Mouse (Mus musculus): ENCODE data around the gene Cdk7. TPM values are rescaled to one million over a fixed set of nuclear protein-coding genes. Genes with fewer than 3 reads are reported as not detected.
A peak's percentile ranks its signal among the peaks of the same experiment; 100 is the strongest.

The Cdk7 gene
- polyA plus RNA-seq, 1 experiment from 2014 or later, result 116 TPM

GRCm38 (mm10) chr13:100706206-100706605 is 24.5 kb downstream of the Cdk7 start:
- H3K36me3 ChIP-seq, result peaks cover 98% of the 10 kb centered on the region
- WGBS, result 96% methylated on average over 7 of the region's 7 CpGs
- H3K27ac ChIP-seq, result no peak overlapping the region
- DNase-seq (ENCODE audit: low spot score), result no peak
- no peaks in the 10 kb centered on the region for H3K9me3 ChIP-seq (replicated peaks)
- no peaks in the 10 kb centered on the region for H3K4me1 ChIP-seq
- no peaks in the 10 kb centered on the region for H3K27me3 ChIP-seq (ENCODE audit: low read depth, poor library complexity, severe bottlenecking)
- no peak overlapping the region for H3K4me3 ChIP-seq

GRCm38 (mm10) chr13:100703468-100703867 is 27.3 kb downstream of the Cdk7 start:
- H3K27me3 ChIP-seq (ENCODE audit: low read depth, poor library complexity, severe bottlenecking), result no peaks in the 10 kb centered on the region
- no peak for DNase-seq (ENCODE audit: low spot score)
- H3K27ac ChIP-seq, result no peak overlapping the region
- WGBS, result 98% methylated on average over 2 of the region's 2 CpGs
- no peak overlapping the region for H3K4me3 ChIP-seq
- H3K9me3 ChIP-seq (replicated peaks), result no peaks in the 10 kb centered on the region
- peaks cover 98% of the 10 kb centered on the region for H3K36me3 ChIP-seq
- H3K4me1 ChIP-seq, result no peaks in the 10 kb centered on the region

GRCm38 (mm10) chr13:100698866-100699265 is 31.9 kb downstream of the Cdk7 start:
- H3K4me1 ChIP-seq, result no peaks in the 10 kb centered on the region
- H3K27ac ChIP-seq, result no peak overlapping the region
- no peak for DNase-seq (ENCODE audit: low spot score)
- 96% methylated on average over 10 of the region's 10 CpGs for WGBS
- H3K4me3 ChIP-seq, result no peak overlapping the region
- H3K36me3 ChIP-seq, result peaks cover 85% of the 10 kb centered on the region
- no peaks in the 10 kb centered on the region for H3K27me3 ChIP-seq (ENCODE audit: low read depth, poor library complexity, severe bottlenecking)
- H3K9me3 ChIP-seq (replicated peaks), result no peaks in the 10 kb centered on the region

- Histone ChIP-seq H3K4me3 (no peak overlapping the region), H3K9me3 (replicated peaks) (no peaks in the 10 kb centered on the region), H3K27me3 (ENCODE audit: low read depth, poor library complexity, severe bottlenecking) (no peaks in the 10 kb centered on the region), H3K27ac (no peak overlapping the region), H3K36me3 (peaks cover 72% of the 10 kb centered on the region), H3K4me1 (no peaks in the 10 kb centered on the region)
- DNase-seq (ENCODE audit: low spot score), result no peak
- WGBS, result 97% methylated on average over 3 of the region's 3 CpGs
Observed at GRCm38 (mm10) chr13:100697541-100697940, 33.2 kb downstream of the Cdk7 start.

GRCm38 (mm10) chr13:100687513-100687912 is 43.2 kb downstream of the Cdk7 start:
- Histone ChIP-seq H3K4me1 (no peaks in the 10 kb centered on the region), H3K4me3 (no peak overlapping the region), H3K27me3 (ENCODE audit: low read depth, poor library complexity, severe bottlenecking) (no peaks in the 10 kb centered on the region), H3K27ac (no peak overlapping the region), H3K36me3 (no peaks in the 10 kb centered on the region; the same call in 1 of the 2 replicates), H3K9me3 (replicated peaks) (no peaks in the 10 kb centered on the region)
- WGBS, result 63% methylated on average over 7 of the region's 7 CpGs
- DNase-seq (ENCODE audit: low spot score), result no peak

GRCm38 (mm10) chr13:100684355-100684754 is 46.4 kb downstream of the Cdk7 start:
- no peak for DNase-seq (ENCODE audit: low spot score)
- 76% methylated on average over 2 of the region's 2 CpGs for WGBS
- H3K9me3 ChIP-seq (replicated peaks), result no peaks in the 10 kb centered on the region
- H3K4me3 ChIP-seq, result no peak overlapping the region
- no peaks in the 10 kb centered on the region for H3K4me1 ChIP-seq
- H3K27me3 ChIP-seq (ENCODE audit: low read depth, poor library complexity, severe bottlenecking), result no peaks in the 10 kb centered on the region
- H3K36me3 ChIP-seq, result no peaks in the 10 kb centered on the region
- no peak overlapping the region for H3K27ac ChIP-seq

GRCm38 (mm10) chr13:100682837-100683236 is 47.9 kb downstream of the Cdk7 start:
- Histone ChIP-seq H3K9me3 (replicated peaks) (no peaks in the 10 kb centered on the region), H3K36me3 (no peaks in the 10 kb centered on the region), H3K27me3 (ENCODE audit: low read depth, poor library complexity, severe bottlenecking) (no peaks in the 10 kb centered on the region), H3K4me1 (no peaks in the 10 kb centered on the region), H3K27ac (no peak overlapping the region), H3K4me3 (no peak overlapping the region)
- DNase-seq (ENCODE audit: low spot score), result no peak
- WGBS, result 92% methylated on average over 2 of the region's 2 CpGs

GRCm38 (mm10) chr13:100681615-100682014 is 49.1 kb downstream of the Cdk7 start:
- Histone ChIP-seq H3K4me3 (no peak overlapping the region), H3K27ac (no peak overlapping the region), H3K36me3 (no peaks in the 10 kb centered on the region), H3K9me3 (replicated peaks) (no peaks in the 10 kb centered on the region), H3K27me3 (ENCODE audit: low read depth, poor library complexity, severe bottlenecking) (no peaks in the 10 kb centered on the region), H3K4me1 (no peaks in the 10 kb centered on the region)
- DNase-seq (ENCODE audit: low spot score), result no peak
- 90% methylated on average over 8 of the region's 8 CpGs for WGBS

- no peak for DNase-seq (ENCODE audit: low spot score)
- H3K27ac ChIP-seq, result no peak overlapping the region
- no peak overlapping the region for H3K4me3 ChIP-seq
- H3K4me1 ChIP-seq, result no peaks in the 10 kb centered on the region
- H3K36me3 ChIP-seq, result no peaks in the 10 kb centered on the region
- no peaks in the 10 kb centered on the region for H3K9me3 ChIP-seq (replicated peaks)
- 88% methylated on average over 15 of the region's 15 CpGs for WGBS
- no peaks in the 10 kb centered on the region for H3K27me3 ChIP-seq (ENCODE audit: low read depth, poor library complexity, severe bottlenecking)
Observed at GRCm38 (mm10) chr13:100675936-100676635, 54.7 kb downstream of the Cdk7 start.

GRCm38 (mm10) chr13:100670181-100670741 is 60.5 kb downstream of the Cdk7 start:
- WGBS, result 71% methylated on average over 9 of the region's 9 CpGs

GRCm38 (mm10) chr13:100669291-100670022 is 61.3 kb downstream of the Cdk7 start, which contains the start of gene Ccdc125:
Gene Ccdc125, plus strand, starts transcription at chr13:100669717.
- H3K27ac ChIP-seq, result peak within 1 kb of the TSS; percentile 85
- no peaks in the 10 kb centered on the region for H3K27me3 ChIP-seq (ENCODE audit: low read depth, poor library complexity, severe bottlenecking)
- H3K36me3 ChIP-seq, result peaks cover 24% of the 10 kb centered on the region
- peak; percentile 77 for DNase-seq (ENCODE audit: low spot score)
- WGBS, result under 1% methylated on average over 44 of the region's 44 CpGs
- 0 out of 2 replicates have a peak, but pooled peaks cover 6% of the 10 kb centered on the region for H3K4me1 ChIP-seq
- no peaks in the 10 kb centered on the region for H3K9me3 ChIP-seq (replicated peaks)
- peak within 1 kb of the TSS; percentile 64 for H3K4me3 ChIP-seq

More at GRCm38 (mm10) chr13:100670181-100670741, 60.5 kb downstream of the Cdk7 start:
- Histone ChIP-seq H3K9me3 (replicated peaks) (no peaks in the 10 kb centered on the region), H3K4me1 (0 out of 2 replicates have a peak, but pooled peaks cover 6% of the 10 kb centered on the region), H3K4me3 (peak overlapping the region; percentile 64), H3K27me3 (ENCODE audit: low read depth, poor library complexity, severe bottlenecking) (no peaks in the 10 kb centered on the region), H3K36me3 (peaks cover 18% of the 10 kb centered on the region), H3K27ac (peak overlapping the region; percentile 85)
- no peak for DNase-seq (ENCODE audit: low spot score)

GRCm38 (mm10) chr13:100659864-100660456 is 70.8 kb downstream of the Cdk7 start:
- Histone ChIP-seq H3K27ac (no peak overlapping the region), H3K27me3 (ENCODE audit: low read depth, poor library complexity, severe bottlenecking) (no peaks in the 10 kb centered on the region), H3K36me3 (peaks cover 60% of the 10 kb centered on the region), H3K4me3 (no peak overlapping the region), H3K4me1 (no peaks in the 10 kb centered on the region), H3K9me3 (replicated peaks) (no peaks in the 10 kb centered on the region)
- 49% methylated on average over 4 of the region's 4 CpGs for WGBS
- DNase-seq (ENCODE audit: low spot score), result peak; percentile 74

- Histone ChIP-seq H3K4me3 (no peak overlapping the region), H3K4me1 (no peaks in the 10 kb centered on the region), H3K36me3 (peaks cover 54% of the 10 kb centered on the region), H3K9me3 (replicated peaks) (no peaks in the 10 kb centered on the region), H3K27ac (no peak overlapping the region), H3K27me3 (ENCODE audit: low read depth, poor library complexity, severe bottlenecking) (no peaks in the 10 kb centered on the region)
- no peak for DNase-seq (ENCODE audit: low spot score)
- WGBS, result 95% methylated on average over 5 of the region's 5 CpGs
Observed at GRCm38 (mm10) chr13:100658091-100658490, 72.6 kb downstream of the Cdk7 start.

Data from limb, embryonic 10.5 days (tissue).